Mouse (Mus musculus): ENCODE results near the gene Dicer1. TPM values are rescaled to one million over a fixed set of nuclear protein-coding genes. Genes with fewer than 3 reads are reported as not detected.
A peak's percentile ranks its signal among the peaks of the same experiment; 100 is the strongest.

Gene Dicer1
- polyA plus RNA-seq, 1 experiment from 2014 or later = 48.2 TPM

DNA sequence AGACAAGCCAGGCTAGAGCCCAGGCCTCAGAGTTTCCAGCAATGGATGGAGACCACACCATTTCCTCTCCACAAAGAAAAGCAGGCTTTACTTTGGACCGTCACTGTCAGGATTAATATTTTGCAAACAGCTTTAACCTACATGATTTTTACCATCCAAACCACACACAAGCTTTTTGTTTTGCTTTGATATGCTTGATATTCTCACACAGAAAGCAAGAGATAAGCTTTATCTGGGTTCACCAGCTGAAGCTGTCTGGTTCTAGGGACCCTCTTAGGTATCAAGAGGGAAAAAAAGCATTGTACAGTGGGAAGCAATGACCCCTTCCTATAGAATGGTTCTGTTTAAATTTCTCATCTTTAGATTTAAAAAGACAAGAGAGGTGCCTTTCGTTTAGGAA is 56.2 kb downstream of the Dicer1 start:
- no peak overlapping the region for H3K4me2 ChIP-seq
- H3K4me1 ChIP-seq (replicated peaks) = peaks cover 14% of the 10 kb centered on the region
- ATAC-seq (ENCODE audit: low read depth) = no peak
- no peak overlapping the region for H3K27ac ChIP-seq (replicated peaks)
- 94% methylated on average over 2 of the region's 2 CpGs for WGBS
- H3K9me3 ChIP-seq = no peaks in the 10 kb centered on the region
- peaks cover 74% of the 10 kb centered on the region for H3K36me3 ChIP-seq
- no peak overlapping the region for H3K9ac ChIP-seq
- H3K4me3 ChIP-seq = no peak overlapping the region
- no peaks in the 10 kb centered on the region for H3K27me3 ChIP-seq

GRCm38 (mm10) chr12:104692864-104693263 is 58.9 kb downstream of the Dicer1 start:
- Histone ChIP-seq H3K27ac (replicated peaks) (no peak overlapping the region), H3K36me3 (peaks cover 75% of the 10 kb centered on the region), H3K4me3 (no peak overlapping the region), H3K4me2 (no peak overlapping the region), H3K9ac (no peak overlapping the region), H3K4me1 (replicated peaks) (peaks cover 30% of the 10 kb centered on the region), H3K9me3 (no peaks in the 10 kb centered on the region), H3K27me3 (no peaks in the 10 kb centered on the region)
- WGBS = 53% methylated on average over 12 of the region's 12 CpGs
- no peak for ATAC-seq (ENCODE audit: low read depth)

DNA sequence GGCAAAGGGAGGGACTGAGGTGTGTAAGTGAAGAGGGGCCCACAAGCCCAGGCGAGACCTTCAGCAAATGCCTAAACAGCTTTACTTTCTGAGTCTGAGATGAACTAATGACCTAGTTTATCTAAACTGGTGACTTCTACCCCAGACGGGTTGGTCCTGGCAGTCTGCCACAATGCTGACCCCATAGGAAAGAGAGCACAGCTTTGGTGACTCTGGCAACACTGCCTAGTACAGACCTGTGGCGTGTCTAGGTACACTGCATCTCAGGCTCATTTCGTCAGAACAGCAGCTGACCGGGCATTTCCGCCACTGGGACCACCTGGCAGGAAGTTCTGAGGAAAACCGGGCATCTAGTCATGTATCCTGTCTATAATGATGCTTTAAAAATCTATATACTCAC is 61.3 kb downstream of the Dicer1 start:
- no peak overlapping the region for H3K4me2 ChIP-seq
- 89% methylated on average over 7 of the region's 7 CpGs for WGBS
- peaks cover 66% of the 10 kb centered on the region for H3K36me3 ChIP-seq
- H3K4me1 ChIP-seq (replicated peaks) = peaks cover 30% of the 10 kb centered on the region
- no peaks in the 10 kb centered on the region for H3K9me3 ChIP-seq
- H3K9ac ChIP-seq = no peak overlapping the region
- no peaks in the 10 kb centered on the region for H3K27me3 ChIP-seq
- no peak overlapping the region for H3K27ac ChIP-seq (replicated peaks)
- H3K4me3 ChIP-seq = no peak overlapping the region
- ATAC-seq (ENCODE audit: low read depth) = no peak

- WGBS = 81% methylated on average over 11 of the region's 11 CpGs
- no peak overlapping the region for H3K9ac ChIP-seq
- no peaks in the 10 kb centered on the region for H3K27me3 ChIP-seq
- no peak overlapping the region for H3K4me3 ChIP-seq
- H3K27ac ChIP-seq (replicated peaks) = no peak overlapping the region
- H3K4me2 ChIP-seq = no peak overlapping the region
- H3K36me3 ChIP-seq = peaks cover 52% of the 10 kb centered on the region
- H3K9me3 ChIP-seq = no peaks in the 10 kb centered on the region
- peaks cover 30% of the 10 kb centered on the region for H3K4me1 ChIP-seq (replicated peaks)
- ATAC-seq (ENCODE audit: low read depth) = no peak
Measured at GRCm38 (mm10) chr12:104688870-104689269, 62.9 kb downstream of the Dicer1 start.

DNA sequence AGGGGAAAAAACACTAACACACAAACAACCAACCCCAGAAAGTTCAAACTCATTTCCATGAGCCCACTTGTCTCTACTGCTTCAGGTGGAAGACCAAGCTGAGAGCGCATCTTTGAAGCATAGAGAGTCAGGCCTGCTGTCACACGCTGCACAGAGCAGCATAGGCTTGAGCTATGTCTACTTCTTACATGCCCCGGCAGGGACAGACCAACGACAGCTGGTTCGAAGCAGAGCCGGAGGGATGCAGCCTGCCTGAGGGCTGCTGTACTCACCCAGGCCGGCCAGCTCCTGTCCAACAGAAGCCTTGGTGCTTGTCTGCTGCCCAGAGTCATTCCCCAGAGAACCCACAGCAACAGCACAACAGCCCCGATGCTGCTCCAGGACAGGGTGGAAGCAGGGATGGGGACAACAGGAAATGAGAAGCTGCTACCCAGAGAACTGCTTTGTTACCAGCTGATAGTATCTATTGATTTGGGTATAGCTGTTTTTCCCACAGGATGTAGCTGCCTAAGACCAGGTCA is 67.3 kb downstream of the Dicer1 start:
- Histone ChIP-seq H3K4me3 (no peak overlapping the region), H3K36me3 (peaks cover 17% of the 10 kb centered on the region), H3K27me3 (no peaks in the 10 kb centered on the region), H3K4me1 (replicated peaks) (peaks cover 6% of the 10 kb centered on the region), H3K9me3 (0 out of 2 replicates have a peak, but pooled peaks cover 6% of the 10 kb centered on the region), H3K27ac (replicated peaks) (no peak overlapping the region), H3K9ac (no peak overlapping the region), H3K4me2 (no peak overlapping the region)
- no peak for ATAC-seq (ENCODE audit: low read depth)
- 84% methylated on average over 8 of the region's 8 CpGs for WGBS

DNA sequence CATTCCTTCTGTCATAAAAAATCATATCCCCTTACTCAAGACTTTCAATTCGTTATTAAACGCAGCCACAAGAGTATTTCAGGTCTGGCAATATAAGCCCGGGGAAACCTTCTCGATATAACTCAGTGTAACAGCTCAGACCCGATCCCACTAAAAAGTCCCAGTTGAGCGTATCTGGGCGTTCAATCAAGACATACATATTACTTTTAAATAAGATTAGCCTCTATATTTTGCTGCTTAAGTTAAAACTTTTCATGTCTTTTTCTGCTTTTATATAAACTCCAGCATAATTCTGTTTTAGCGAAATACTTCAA is 72.0 kb downstream of the Dicer1 start:
- no peak overlapping the region for H3K4me3 ChIP-seq
- peaks cover 21% of the 10 kb centered on the region for H3K4me1 ChIP-seq (replicated peaks)
- no peak overlapping the region for H3K27ac ChIP-seq (replicated peaks)
- no peaks in the 10 kb centered on the region for H3K27me3 ChIP-seq
- no peak overlapping the region for H3K4me2 ChIP-seq
- no peak for ATAC-seq (ENCODE audit: low read depth)
- WGBS = 73% methylated on average over 8 of the region's 8 CpGs
- 0 out of 2 replicates have a peak, but pooled peaks cover 6% of the 10 kb centered on the region for H3K9me3 ChIP-seq
- H3K36me3 ChIP-seq = no peaks in the 10 kb centered on the region
- H3K9ac ChIP-seq = no peak overlapping the region

GRCm38 (mm10) chr12:104679121-104679818 is 72.5 kb downstream of the Dicer1 start:
- Histone ChIP-seq H3K27me3 (no peaks in the 10 kb centered on the region), H3K4me1 (replicated peaks) (peaks cover 21% of the 10 kb centered on the region), H3K4me3 (no peak overlapping the region; the same call in 1 of the 2 replicates), H3K27ac (replicated peaks) (0 out of 2 replicates have a peak overlapping the region, but pooled peaks have one; percentile 9), H3K4me2 (peak overlapping the region; percentile 41), H3K36me3 (no peaks in the 10 kb centered on the region), H3K9ac (peak overlapping the region; percentile 56; the same call in 1 of the 2 replicates), H3K9me3 (0 out of 2 replicates have a peak, but pooled peaks cover 6% of the 10 kb centered on the region)
- 32% methylated on average over 26 of the region's 26 CpGs for WGBS
- no peak for ATAC-seq (ENCODE audit: low read depth)

GRCm38 (mm10) chr12:104678462-104678861 is 73.3 kb downstream of the Dicer1 start:
- Histone ChIP-seq H3K9ac (peak overlapping the region; percentile 41; the same call in 1 of the 2 replicates), H3K27me3 (no peaks in the 10 kb centered on the region), H3K4me1 (replicated peaks) (peaks cover 21% of the 10 kb centered on the region), H3K4me2 (peak overlapping the region; percentile 41), H3K9me3 (0 out of 2 replicates have a peak, but pooled peaks cover 6% of the 10 kb centered on the region), H3K4me3 (no peak overlapping the region), H3K27ac (replicated peaks) (no peak overlapping the region), H3K36me3 (no peaks in the 10 kb centered on the region)
- 67% methylated on average over 12 of the region's 14 CpGs for WGBS
- ATAC-seq (ENCODE audit: low read depth) = no peak

DNA sequence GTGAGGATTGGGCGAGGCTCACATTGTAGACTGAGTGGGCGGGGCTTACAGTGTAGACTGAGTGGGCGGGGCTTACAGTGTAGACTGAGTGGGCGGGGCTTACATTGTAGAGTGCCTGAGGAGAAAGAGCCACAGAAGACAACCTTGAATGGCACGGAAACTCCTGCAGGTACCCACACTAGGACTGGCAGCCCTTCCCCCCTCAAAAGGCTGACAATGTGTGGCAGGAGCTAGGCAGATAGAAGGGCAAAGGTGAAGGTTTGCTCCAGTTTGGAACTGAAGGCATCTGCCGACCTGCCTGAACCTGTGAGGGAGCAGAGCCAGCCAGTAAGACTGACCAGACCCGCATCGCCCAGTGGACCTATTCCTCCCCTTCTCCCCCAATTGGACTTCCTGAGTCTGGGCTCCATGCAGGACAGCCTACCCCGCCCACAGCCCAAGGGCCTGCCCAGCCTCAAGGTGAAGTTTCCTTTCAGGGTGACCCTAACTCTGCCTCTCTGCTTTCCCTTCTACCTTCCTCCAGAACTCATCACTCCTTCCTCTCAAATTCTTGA is 74.3 kb downstream of the Dicer1 start:
- WGBS = 91% methylated on average over 9 of the region's 9 CpGs
- ATAC-seq (ENCODE audit: low read depth) = no peak

GRCm38 (mm10) chr12:104676535-104677370 is 75.0 kb downstream of the Dicer1 start:
- Histone ChIP-seq H3K4me1 (replicated peaks) (peaks cover 21% of the 10 kb centered on the region), H3K9ac (no peak overlapping the region), H3K9me3 (no peaks in the 10 kb centered on the region), H3K27ac (replicated peaks) (no peak overlapping the region), H3K4me2 (no peak overlapping the region), H3K4me3 (no peak overlapping the region), H3K36me3 (no peaks in the 10 kb centered on the region), H3K27me3 (no peaks in the 10 kb centered on the region)
- 58% methylated on average over 13 of the region's 13 CpGs for WGBS
- peak; percentile 45 for ATAC-seq (ENCODE audit: low read depth)

More for the DNA sequence above, 74.3 kb downstream of the Dicer1 start:
- H3K36me3 ChIP-seq = no peaks in the 10 kb centered on the region
- H3K4me1 ChIP-seq (replicated peaks) = peaks cover 21% of the 10 kb centered on the region
- H3K9ac ChIP-seq = no peak overlapping the region
- H3K9me3 ChIP-seq = no peaks in the 10 kb centered on the region
- no peak overlapping the region for H3K4me3 ChIP-seq
- H3K27ac ChIP-seq (replicated peaks) = no peak overlapping the region
- H3K27me3 ChIP-seq = no peaks in the 10 kb centered on the region
- no peak overlapping the region for H3K4me2 ChIP-seq

DNA sequence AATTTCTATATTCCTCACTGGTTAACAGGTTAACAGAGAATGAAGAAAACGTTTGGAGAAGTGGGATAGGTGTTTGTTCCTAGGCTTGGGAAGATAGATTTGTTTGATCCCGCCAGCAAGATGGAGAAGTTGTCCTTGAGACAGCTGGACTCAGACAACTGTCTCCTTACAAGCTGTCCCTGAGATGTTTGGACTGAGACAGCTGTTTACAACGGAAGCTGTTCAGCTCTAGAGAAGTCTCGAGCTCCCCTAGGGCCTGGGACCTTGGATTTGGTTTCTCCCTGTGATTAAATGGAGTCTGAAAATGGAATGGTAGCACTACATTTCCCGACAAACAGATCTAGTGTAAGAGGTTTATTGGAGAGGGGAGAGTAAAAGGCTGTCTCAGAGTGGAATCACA is 78.8 kb downstream of the Dicer1 start:
- 71% methylated on average over 5 of the region's 5 CpGs for WGBS
- no peak overlapping the region for H3K4me2 ChIP-seq
- no peaks in the 10 kb centered on the region for H3K9me3 ChIP-seq
- H3K27ac ChIP-seq (replicated peaks) = no peak overlapping the region
- no peaks in the 10 kb centered on the region for H3K36me3 ChIP-seq
- H3K27me3 ChIP-seq = no peaks in the 10 kb centered on the region
- no peak overlapping the region for H3K4me3 ChIP-seq
- ATAC-seq (ENCODE audit: low read depth) = no peak
- peaks cover 9% of the 10 kb centered on the region; the same call in 1 of the 2 replicates for H3K4me1 ChIP-seq (replicated peaks)
- H3K9ac ChIP-seq = no peak overlapping the region

DNA sequence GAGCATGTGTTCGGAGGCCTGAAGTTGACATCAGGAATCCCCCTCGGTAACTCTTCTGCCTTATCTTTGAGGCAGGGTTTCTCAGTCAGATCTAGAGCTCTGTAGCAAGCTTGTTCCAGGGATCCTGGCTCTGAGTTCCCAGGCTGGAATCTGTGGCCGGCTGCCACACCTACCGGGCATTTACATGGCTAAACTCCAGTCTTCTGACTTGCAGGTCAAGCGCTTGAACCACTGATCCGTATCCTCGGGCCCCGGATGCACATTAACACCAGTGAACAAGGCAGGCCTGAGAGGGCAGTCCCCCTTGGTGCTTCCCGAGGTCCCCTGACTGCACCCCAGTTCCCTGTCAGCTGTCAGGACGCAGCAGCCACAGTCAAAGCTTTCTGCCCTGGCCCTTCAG is 79.3 kb downstream of the Dicer1 start:
- no peaks in the 10 kb centered on the region for H3K27me3 ChIP-seq
- 80% methylated on average over 10 of the region's 10 CpGs for WGBS
- no peaks in the 10 kb centered on the region for H3K36me3 ChIP-seq
- H3K9me3 ChIP-seq = no peaks in the 10 kb centered on the region
- no peak overlapping the region for H3K9ac ChIP-seq
- peaks cover 9% of the 10 kb centered on the region; the same call in 1 of the 2 replicates for H3K4me1 ChIP-seq (replicated peaks)
- ATAC-seq (ENCODE audit: low read depth) = no peak
- no peak overlapping the region for H3K27ac ChIP-seq (replicated peaks)
- H3K4me3 ChIP-seq = no peak overlapping the region
- H3K4me2 ChIP-seq = no peak overlapping the region
